Mouse (Mus musculus) G1E (cell line): ENCODE measurements around the gene Hist1h2bn. TPM values are rescaled to one million over a fixed set of nuclear protein-coding genes. Genes with fewer than 3 reads are reported as not detected.
"Not testable (repeated sequence)": the region's sequence is repeated elsewhere in the genome, so short reads cannot be mapped to it uniquely, and the experiment has no call there.

Source experiments
- ATAC-seq: 2 replicates; pipeline ENCODE4 v1.8.0; 2016; ENCODE audit warnings: mild to moderate bottlenecking; ENCODE audit not compliant: insufficient number of reproducible peaks, poor library complexity, low FRiP score, severe bottlenecking; ENCODE audit errors: extremely low read depth
- DNase-seq: peaks from one replicate; pipeline ENCODE4 v3.0.0; 2012; ENCODE audit warnings: low spot score
- H3K27me3 ChIP-seq: 2 replicates; pipeline ENCODE4 v1.6.1; 2012; ENCODE audit warnings: mild to moderate bottlenecking, low read length, inconsistent platforms; ENCODE audit not compliant: insufficient read depth
- H3K36me3 ChIP-seq: replicated peaks from 2 replicates; pipeline ENCODE3; 2012; ENCODE audit warnings: mild to moderate bottlenecking, inconsistent platforms
- H3K4me1 ChIP-seq: 2 replicates; pipeline ENCODE4 v1.6.1; 2012; ENCODE audit warnings: low read depth, low read length, inconsistent platforms, mixed read lengths; ENCODE audit not compliant: insufficient read depth
- H3K4me3 ChIP-seq: 2 replicates; pipeline ENCODE4 v1.5.1; 2012; ENCODE audit warnings: low read depth, mild to moderate bottlenecking, inconsistent platforms, low read length, moderate library complexity, mixed read lengths
- H3K9me3 ChIP-seq: replicated peaks from 2 replicates; pipeline ENCODE4 v1.6.1; 2012; ENCODE audit warnings: inconsistent platforms
- CTCF ChIP-seq: IDR thresholded peaks from 2 replicates; pipeline ENCODE4 v1.5.1; 2012; ENCODE audit warnings: low read depth, low read length, inconsistent platforms, mixed read lengths
- GATA1 ChIP-seq: IDR thresholded peaks from 2 replicates; pipeline ENCODE4 v1.6.1; 2012; ENCODE audit warnings: borderline replicate concordance, low read length, inconsistent platforms, mixed read lengths
- GATA2 ChIP-seq: IDR thresholded peaks from 2 replicates; pipeline ENCODE4 v1.6.1; 2012; ENCODE audit warnings: low read depth, low read length, inconsistent platforms, borderline replicate concordance
- POLR2AphosphoS5 ChIP-seq: IDR thresholded peaks from 2 replicates; pipeline ENCODE4 v1.6.1; 2012; ENCODE audit warnings: low read depth, low read length, inconsistent platforms; ENCODE audit not compliant: insufficient replicate concordance
- TAL1 ChIP-seq: conservative IDR thresholded peaks from 2 replicates; pipeline ENCODE4 v1.6.1; 2012; ENCODE audit warnings: low read depth, low read length, inconsistent platforms, mixed read lengths
- polyA plus RNA-seq: library from polyadenylated mRNA; stranded (reverse); fragments of >175 nt; gene quantifications from 2 replicates; pipeline ENCODE4 v1.2.3, GENCODE M21; 2012
- total RNA-seq, 2 experiments: library from RNA; stranded (forward) in 1 of 2; stranded (reverse) in 1 of 2; fragments of 200-1000 nt in 1 of 2; fragments of >200 nt in 1 of 2; fragmentation: Nextera tagmentation in 1 of 2; gene quantifications; 2 replicates each; pipeline ENCODE4 v1.2.3; 2014 to 2017

Gene Hist1h2bn
- total and polyA plus RNA-seq, 3 experiments: 0.98 to 535 (median 410) TPM

DNA sequence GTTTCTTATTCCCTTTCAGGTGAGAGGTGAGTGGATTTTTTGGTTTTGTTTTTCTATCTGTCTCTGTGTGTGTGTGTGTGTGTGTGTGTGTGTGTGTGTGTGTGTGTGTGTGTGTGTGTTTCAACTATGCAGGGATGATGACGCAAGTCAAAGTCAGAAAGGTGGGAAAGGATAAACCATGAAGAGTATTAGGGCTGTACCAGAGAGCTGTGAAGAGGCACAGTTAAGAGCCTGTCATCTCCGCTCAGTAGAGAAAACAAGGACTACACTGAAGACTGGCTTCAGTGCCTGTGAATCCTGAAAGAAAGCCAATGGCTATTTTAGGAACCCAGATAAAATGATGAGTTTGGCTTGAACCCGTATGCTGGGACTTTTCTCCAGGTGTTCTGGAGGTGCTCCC, 2.1 kb upstream of the Hist1h2bn start:
- TF ChIP-seq CTCF (no peak), GATA2 (no peak), GATA1 (no peak), POLR2AphosphoS5 (no peak), TAL1 (no peak)
- DNase-seq (no peak), ATAC-seq (no peak)
- no peak overlapping the region for H3K4me3 ChIP-seq
- H3K4me1 ChIP-seq: peaks cover 37% of the 10 kb centered on the region
- no peaks in the 10 kb centered on the region for H3K27me3 ChIP-seq
- no peaks in the 10 kb centered on the region for H3K9me3 ChIP-seq
- no peaks in the 10 kb centered on the region for H3K36me3 ChIP-seq

GRCm38 (mm10) chr13:21752356-21752755, 1.6 kb upstream of the Hist1h2bn start:
- Histone ChIP-seq H3K4me1 (peaks cover 37% of the 10 kb centered on the region), H3K27me3 (no peaks in the 10 kb centered on the region), H3K36me3 (no peaks in the 10 kb centered on the region), H3K9me3 (no peaks in the 10 kb centered on the region), H3K4me3 (peak overlapping the region; percentile 20; the same call in 1 of the 2 replicates)
- TF ChIP-seq POLR2AphosphoS5 (peak; percentile 99), TAL1 (no peak), GATA1 (no peak)
- ATAC-seq: no peak
- DNase-seq: no peak

DNA sequence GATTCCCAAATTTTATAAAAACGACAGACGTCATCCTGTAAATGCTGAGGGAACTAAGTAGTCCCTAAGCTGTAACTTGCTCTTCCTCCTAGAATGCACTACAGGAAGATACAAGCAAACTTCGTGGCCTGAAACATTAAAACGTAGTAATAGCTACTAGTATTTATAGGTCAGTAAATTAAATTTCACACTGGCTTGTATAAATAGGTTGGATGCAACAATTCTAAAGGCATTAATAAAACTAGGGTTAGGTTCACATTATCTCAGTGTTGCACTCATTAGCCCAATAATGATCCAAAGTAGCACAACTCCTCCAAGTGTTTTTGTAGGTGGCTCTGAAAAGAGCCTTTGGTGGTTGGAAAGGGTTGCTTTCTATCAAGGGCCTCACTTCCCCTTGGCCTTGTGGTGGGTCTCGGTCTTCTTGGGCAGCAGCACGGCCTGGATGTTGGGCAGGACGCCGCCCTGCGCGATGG, 836 bp upstream of the Hist1h2bn start:
- DNase-seq (no peak), ATAC-seq (no peak)
- TF ChIP-seq POLR2AphosphoS5: peak; percentile 89; the same call in 1 of the 2 replicates
- TF ChIP-seq TAL1: no peak
- Histone ChIP-seq H3K4me3 (peak overlapping the region; percentile 66; the same call in 1 of the 2 replicates), H3K36me3 (no peaks in the 10 kb centered on the region), H3K4me1 (peaks cover 34% of the 10 kb centered on the region), H3K9me3 (no peaks in the 10 kb centered on the region), H3K27me3 (no peaks in the 10 kb centered on the region)

GRCm38 (mm10) chr13:21754294-21755001, 525 bp downstream of the Hist1h2bn start:
- not testable (repeated sequence) for H3K4me3 ChIP-seq, H3K36me3 ChIP-seq, H3K9me3 ChIP-seq, DNase-seq, H3K27me3 ChIP-seq
- ATAC-seq: peak; percentile 35; the same call in 1 of the 2 replicates
- peaks cover 29% of the 10 kb centered on the region for H3K4me1 ChIP-seq
- peak; percentile 92 for TF ChIP-seq POLR2AphosphoS5

DNA sequence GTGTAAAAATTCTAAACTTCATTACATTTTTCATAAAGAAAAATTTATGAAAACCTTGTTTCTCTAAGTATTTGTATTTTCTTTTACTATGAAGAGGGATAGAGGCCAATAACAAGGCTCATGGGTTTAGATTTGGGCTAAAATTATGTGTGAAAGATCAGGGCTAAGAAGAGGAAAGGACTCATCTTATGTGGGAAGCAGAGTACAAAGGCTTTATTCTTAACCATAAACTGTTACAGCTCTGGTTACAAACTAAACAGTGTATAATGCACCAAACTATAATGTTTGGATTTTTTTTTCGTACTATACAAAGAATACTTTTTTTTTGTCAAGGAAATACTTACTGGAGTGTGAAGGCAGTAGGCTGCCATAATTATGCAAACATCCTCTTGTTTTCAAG, 1.8 kb downstream of the Hist1h2bn start:
- DNase-seq (no peak), ATAC-seq (no peak)
- no peaks in the 10 kb centered on the region for H3K36me3 ChIP-seq
- H3K27me3 ChIP-seq: no peaks in the 10 kb centered on the region
- no peak for TF ChIP-seq GATA2
- TF ChIP-seq POLR2AphosphoS5: no peak
- no peak for TF ChIP-seq GATA1
- TF ChIP-seq TAL1: no peak
- no peak for TF ChIP-seq CTCF
- peaks cover 25% of the 10 kb centered on the region for H3K4me1 ChIP-seq
- H3K4me3 ChIP-seq: no peak overlapping the region
- no peaks in the 10 kb centered on the region for H3K9me3 ChIP-seq

DNA sequence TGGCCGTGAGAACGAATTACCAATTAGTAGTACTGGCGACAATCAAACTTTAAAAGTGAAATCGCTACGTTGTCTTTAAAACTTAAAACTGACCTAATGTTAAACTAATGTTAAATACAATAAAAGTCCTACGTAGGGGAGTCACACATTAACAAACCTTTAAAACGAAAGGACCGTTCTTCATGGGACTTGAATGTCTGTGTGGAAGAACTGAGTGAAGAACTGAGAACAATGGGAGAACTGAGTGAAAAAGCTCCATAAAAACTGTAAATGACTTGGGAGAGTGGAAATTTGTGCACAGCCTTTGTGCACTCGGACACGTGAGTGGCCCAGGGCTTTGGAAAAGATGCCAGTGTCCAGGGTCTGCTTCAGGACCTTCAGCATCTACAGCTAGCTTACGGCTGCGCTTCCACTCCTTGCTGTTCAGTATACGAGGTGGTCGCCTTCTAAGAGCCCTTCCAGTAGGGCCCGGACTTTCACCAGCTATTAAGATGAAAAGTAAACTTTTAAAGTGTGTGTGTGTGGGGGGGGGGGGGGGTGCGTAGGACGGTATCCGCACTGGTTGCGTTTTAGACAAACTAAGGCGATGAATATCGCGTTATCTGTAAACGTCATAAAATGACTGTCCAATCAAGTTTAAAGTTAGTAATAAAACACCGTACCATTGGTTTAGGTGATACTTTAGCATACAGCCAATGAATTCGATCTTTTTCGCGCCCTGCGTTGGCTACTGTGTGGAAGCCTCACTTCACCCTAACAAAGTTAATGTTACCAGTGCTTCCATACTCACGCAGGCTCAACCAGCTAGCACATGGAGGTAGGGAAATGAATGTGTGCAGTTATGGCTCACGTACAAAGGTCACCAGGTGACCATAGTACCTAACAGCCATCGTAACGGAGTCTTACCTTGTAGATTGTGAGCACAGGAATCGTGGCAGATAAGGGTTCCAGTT, 25.2 kb downstream of the Hist1h2bn start:
- peak; percentile 58 for DNase-seq
- peak; percentile 64 for ATAC-seq
- TF ChIP-seq TAL1: no peak
- peak; percentile 100 for TF ChIP-seq POLR2AphosphoS5
- TF ChIP-seq CTCF: no peak
- TF ChIP-seq GATA2: no peak
- no peak for TF ChIP-seq GATA1
- H3K4me3 ChIP-seq: peak overlapping the region; percentile 73
- H3K9me3 ChIP-seq: no peaks in the 10 kb centered on the region
- H3K27me3 ChIP-seq: no peaks in the 10 kb centered on the region
- no peaks in the 10 kb centered on the region for H3K36me3 ChIP-seq
- H3K4me1 ChIP-seq: peaks cover 19% of the 10 kb centered on the region
